Mouse (Mus musculus) liver, embryonic 14.5 days (tissue): ENCODE measurements around the gene Adam8. TPM values are rescaled to one million over a fixed set of nuclear protein-coding genes. Genes with fewer than 3 reads are reported as not detected.

ENCODE experiments used
- ATAC-seq: fragments of 200-750 bp; cut with Nextera tagmentation; 2 replicates; pipeline ENCODE4 v1.8.0; 2017; ENCODE audit warnings: moderate number of reproducible peaks, mild to moderate bottlenecking, moderate library complexity; ENCODE audit not compliant: insufficient read depth
- DNase-seq, 3 experiments: peaks; one replicate each; pipeline ENCODE4 v3.0.0-alpha.2; 2012 to 2013; ENCODE audit warnings: low read depth in 3 of 3, low spot score in 3 of 3
- H3K27ac ChIP-seq: fragments of 300-500 bp; sonication (generic); 2 replicates; pipeline ENCODE4 v1.5.1; 2014; ENCODE audit warnings: moderate library complexity, mild to moderate bottlenecking, control low read depth, inconsistent platforms
- H3K27me3 ChIP-seq: fragments of 300-500 bp; sonication (generic); 2 replicates; pipeline ENCODE4 v1.6.1; 2014; ENCODE audit warnings: mild to moderate bottlenecking, low read length, moderate library complexity; ENCODE audit not compliant: control insufficient read depth, insufficient read depth
- H3K36me3 ChIP-seq: fragments of 300-500 bp; sonication (generic); replicated peaks from 2 replicates; pipeline ENCODE4 v1.6.1; 2014; ENCODE audit warnings: low read depth; ENCODE audit not compliant: control insufficient read depth, insufficient read depth
- H3K4me1 ChIP-seq, 2 experiments: fragments of 200-500 bp in 1 of 2; fragments of 300-500 bp in 1 of 2; sonication (generic) in 1 of 2; replicated peaks; 2 replicates each; pipeline ENCODE4 v1.6.1; 2012 to 2014; ENCODE audit warnings: antibody characterized with exemption in 1 of 2, inconsistent platforms in 1 of 2, low read length in 1 of 2; ENCODE audit not compliant: control insufficient read depth in 2 of 2, insufficient read depth in 2 of 2
- H3K4me2 ChIP-seq: fragments of 300-500 bp; sonication (generic); 2 replicates; pipeline ENCODE4 v1.6.1; 2014; ENCODE audit warnings: low read depth, mild to moderate bottlenecking, control low read depth, moderate library complexity
- H3K4me3 ChIP-seq, 2 experiments: fragments of 200-500 bp in 1 of 2; fragments of 300-500 bp in 1 of 2; sonication (generic) in 1 of 2; 2 replicates each; pipeline ENCODE4 v1.5.1; 2012 to 2014; ENCODE audit warnings: low read depth in 2 of 2, low read length in 2 of 2, mild to moderate bottlenecking in 2 of 2, control low read depth in 1 of 2, inconsistent platforms in 1 of 2, moderate library complexity in 1 of 2; ENCODE audit not compliant: insufficient read depth in 1 of 2
- H3K9ac ChIP-seq: fragments of 300-500 bp; sonication (generic); replicated peaks from 2 replicates; pipeline ENCODE4 v1.6.1; 2014; ENCODE audit warnings: mild to moderate bottlenecking, control low read depth, moderate library complexity
- H3K9me3 ChIP-seq: fragments of 300-500 bp; sonication (generic); 2 replicates; pipeline ENCODE4 v1.6.1; 2016; ENCODE audit warnings: low read length, mixed read lengths; ENCODE audit not compliant: control insufficient read depth
- CTCF ChIP-seq: IDR thresholded peaks from 2 replicates; pipeline ENCODE4 v1.5.1; 2016; ENCODE audit warnings: antibody characterized with exemption, low read depth, control low read depth
- EP300 ChIP-seq: IDR thresholded peaks from 2 replicates; pipeline ENCODE4 v1.6.1; 2016; ENCODE audit warnings: antibody characterized with exemption, low read depth
- WGBS: fragments of 180-500 bp; shearing (Covaris S2); extraction: QIAGEN DNeasy Blood & Tissue Kit; methylation state at CpG from one replicate; pipeline ENCODE4 v1.1.7; 2014; ENCODE audit not compliant: insufficient replicate concordance; 5-methylcytosine and 5-hydroxymethylcytosine counted together
- polyA plus RNA-seq, 2 experiments: library from polyadenylated mRNA; depleted of rRNA in 1 of 2; stranded (reverse) in 1 of 2; unstranded in 1 of 2; fragments of >200 nt; fragmentation: Nextera tagmentation in 1 of 2; extraction: Ambion mirVana in 1 of 2; gene quantifications; 2 replicates each; pipeline versions ENCODE4 v1.2.1 to v1.2.3; 2012 to 2014

The Adam8 gene
- polyA plus RNA-seq, 2 experiments = 0.46 to 0.83 TPM

GRCm38 (mm10) chr7:140004666-140005065 is 12.3 kb upstream of the Adam8 start:
- TF ChIP-seq EP300 (no peak), CTCF (no peak)
- no peak overlapping the region for H3K27ac ChIP-seq
- 83% methylated on average over 8 of the region's 8 CpGs for WGBS
- no peaks in the 10 kb centered on the region for H3K9me3 ChIP-seq
- H3K4me1 ChIP-seq = no peaks in the 10 kb centered on the region
- H3K9ac ChIP-seq = no peak overlapping the region
- H3K27me3 ChIP-seq = no peaks in the 10 kb centered on the region
- H3K4me2 ChIP-seq = no peak overlapping the region
- DNase-seq (no peak), ATAC-seq (no peak)
- no peak overlapping the region for H3K4me3 ChIP-seq
- H3K36me3 ChIP-seq = peaks cover 33% of the 10 kb centered on the region

DNA sequence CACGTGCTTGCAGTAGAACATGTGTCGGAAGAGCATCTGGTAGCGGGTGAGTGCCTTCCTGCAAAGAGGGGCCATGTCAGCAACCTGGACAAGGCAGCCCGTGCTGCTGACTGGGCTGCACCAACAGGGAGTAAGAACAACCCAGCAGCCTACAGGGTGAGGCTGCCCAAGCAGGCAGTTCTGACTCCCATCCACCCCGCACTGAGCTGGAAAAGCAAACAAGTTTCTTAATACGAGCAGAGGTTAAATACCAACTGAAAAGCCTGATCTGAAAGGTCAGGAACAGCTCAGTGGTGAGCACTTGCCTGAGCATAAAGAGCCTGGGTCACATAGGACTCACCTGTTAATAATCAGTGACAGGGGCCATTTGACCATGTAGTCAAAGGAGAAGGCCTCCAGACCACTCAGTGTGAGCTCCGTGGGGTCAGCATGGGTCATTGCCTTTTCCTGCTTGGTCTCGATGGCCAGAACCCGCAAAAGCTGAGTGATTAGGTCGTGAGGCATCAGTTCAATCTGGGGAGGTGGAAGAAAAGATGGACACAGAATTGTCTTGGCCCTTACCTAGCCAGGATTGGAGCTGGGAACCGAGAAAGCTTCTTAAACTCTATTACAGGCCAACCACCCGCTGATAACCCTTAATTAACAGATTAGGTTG is 8.9 kb upstream of the Adam8 start:
- DNase-seq (no peak), ATAC-seq (peak; percentile 28; the same call in 1 of the 2 replicates)
- Histone ChIP-seq H3K9me3 (no peaks in the 10 kb centered on the region), H3K4me3 (no peak overlapping the region), H3K9ac (no peak overlapping the region), H3K27ac (no peak overlapping the region), H3K4me1 (no peaks in the 10 kb centered on the region), H3K27me3 (no peaks in the 10 kb centered on the region), H3K36me3 (peaks cover 50% of the 10 kb centered on the region), H3K4me2 (no peak overlapping the region)
- TF ChIP-seq CTCF (no peak), EP300 (no peak)
- 76% methylated on average over 12 of the region's 12 CpGs for WGBS

- no peak for DNase-seq
- H3K4me2 ChIP-seq = no peak overlapping the region
- H3K9ac ChIP-seq = no peak overlapping the region
- no peaks in the 10 kb centered on the region for H3K27me3 ChIP-seq
- H3K36me3 ChIP-seq = peaks cover 47% of the 10 kb centered on the region
- H3K4me1 ChIP-seq = no peaks in the 10 kb centered on the region
- no peak overlapping the region for H3K4me3 ChIP-seq
- no peak for ATAC-seq
- no peak for TF ChIP-seq EP300
- no peak for TF ChIP-seq CTCF
- H3K27ac ChIP-seq = no peak overlapping the region
- H3K9me3 ChIP-seq = no peaks in the 10 kb centered on the region
- WGBS = 88% methylated on average over 13 of the region's 13 CpGs
Measured at GRCm38 (mm10) chr7:139998691-139999350, 6.5 kb upstream of the Adam8 start.

DNA sequence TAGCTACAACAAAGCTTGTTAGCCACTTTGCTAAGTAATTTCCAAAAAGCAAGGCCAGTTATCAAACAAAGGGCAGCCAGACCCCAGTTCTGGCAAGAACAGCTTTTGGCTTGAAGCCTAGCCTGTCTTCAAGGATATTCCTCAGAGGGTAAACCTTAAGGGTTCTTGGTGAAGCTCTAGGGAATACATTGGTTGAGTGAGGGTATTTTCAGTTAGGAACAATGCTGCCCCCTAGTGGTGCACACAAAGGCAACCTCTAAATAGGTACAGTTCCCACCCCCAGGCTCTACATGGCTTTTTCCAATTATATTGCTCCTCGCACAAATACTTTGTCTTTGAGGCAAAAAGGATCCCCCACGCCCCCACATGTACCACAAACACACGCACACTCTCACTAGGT is 2.3 kb upstream of the Adam8 start:
- no peaks in the 10 kb centered on the region for H3K9me3 ChIP-seq
- H3K9ac ChIP-seq = no peak overlapping the region
- DNase-seq (peak in 2 of 3 experiments; percentile 33 to 44), ATAC-seq (no peak)
- TF ChIP-seq CTCF = peak; percentile 77
- no peak for TF ChIP-seq EP300
- H3K27ac ChIP-seq = no peak overlapping the region
- no peaks in the 10 kb centered on the region for H3K4me1 ChIP-seq
- no peaks in the 10 kb centered on the region for H3K27me3 ChIP-seq
- H3K4me2 ChIP-seq = no peak overlapping the region
- peaks cover 24% of the 10 kb centered on the region for H3K36me3 ChIP-seq
- WGBS = 32% methylated on average over 3 of the region's 3 CpGs
- no peak overlapping the region for H3K4me3 ChIP-seq

DNA sequence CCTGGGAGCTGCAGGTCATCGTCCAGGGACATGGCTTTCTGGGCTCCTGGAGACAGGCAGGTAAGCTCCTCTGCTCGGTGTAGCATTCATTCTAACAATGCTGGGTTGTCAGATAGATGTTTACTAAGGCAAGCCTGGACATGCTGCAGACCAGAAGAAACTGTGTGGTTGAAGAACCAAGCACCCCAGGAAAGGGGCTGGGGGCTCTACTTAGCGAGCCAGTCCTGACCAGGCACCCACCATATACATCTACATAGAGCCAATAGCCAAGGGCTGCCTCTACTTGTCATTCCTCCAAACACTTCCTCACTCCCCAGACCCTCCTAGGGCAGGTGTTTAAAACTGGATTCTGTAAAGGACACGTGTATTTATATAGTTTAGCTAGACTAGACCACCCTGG is 1.8 kb upstream of the Adam8 start:
- H3K9me3 ChIP-seq = no peaks in the 10 kb centered on the region
- ATAC-seq = no peak

More for the DNA sequence above, 1.8 kb upstream of the Adam8 start:
- H3K4me2 ChIP-seq = no peak overlapping the region
- WGBS = 56% methylated on average over 4 of the region's 4 CpGs
- TF ChIP-seq CTCF = no peak
- TF ChIP-seq EP300 = no peak
- H3K4me3 ChIP-seq = no peak overlapping the region
- no peak for DNase-seq
- H3K4me1 ChIP-seq = no peaks in the 10 kb centered on the region
- H3K36me3 ChIP-seq = peaks cover 22% of the 10 kb centered on the region
- H3K27me3 ChIP-seq = no peaks in the 10 kb centered on the region
- no peak overlapping the region for H3K9ac ChIP-seq
- no peak overlapping the region for H3K27ac ChIP-seq
